Mouse (Mus musculus): ENCODE measurements around the gene Liph. TPM values are rescaled to one million over a fixed set of nuclear protein-coding genes. Genes with fewer than 3 reads are reported as not detected.

Liph gene
- total and polyA plus RNA-seq, 2 experiments from 2014 or later = 0.12 to 2.8 TPM

GRCm38 (mm10) chr16:21906902-21907301 lies 88.6 kb downstream of the Liph start:
- Histone ChIP-seq H3K27me3 (ENCODE audit: control insufficient read depth, insufficient read depth, low read length) (no peaks in the 10 kb centered on the region), H3K4me1 (ENCODE audit: control insufficient read depth, insufficient read depth) (no peaks in the 10 kb centered on the region), H3K9me3 (replicated peaks; ENCODE audit: control insufficient read depth, low read length) (no peaks in the 10 kb centered on the region), H3K4me3 (ENCODE audit: low read depth, low read length) (no peak overlapping the region), H3K4me2 (ENCODE audit: low read depth, low read length) (no peak overlapping the region), H3K36me3 (replicated peaks; ENCODE audit: control insufficient read depth, insufficient read depth, low read length) (0 out of 2 replicates have a peak, but pooled peaks cover 8% of the 10 kb centered on the region), H3K27ac (ENCODE audit: low read depth) (no peak overlapping the region), H3K9ac (replicated peaks; ENCODE audit: low read depth, low read length) (no peak overlapping the region)
- 86% methylated on average over 6 of the region's 6 CpGs for WGBS
- DNase-seq (ENCODE audit: low spot score) (no peak), ATAC-seq (ENCODE audit: insufficient read depth, low read depth) (no peak)
- TF ChIP-seq CTCF (IDR thresholded peaks at IDR 0.05; ENCODE audit: low read depth) = no peak
- TF ChIP-seq EP300 (IDR thresholded peaks at IDR 0.05; ENCODE audit: low read depth) = no peak

GRCm38 (mm10) chr16:21905996-21906395 lies 89.5 kb downstream of the Liph start:
- ATAC-seq (ENCODE audit: insufficient read depth, low read depth) = no peak
- Histone ChIP-seq H3K4me3 (ENCODE audit: low read depth, low read length) (no peak overlapping the region), H3K4me2 (ENCODE audit: low read depth, low read length) (no peak overlapping the region), H3K9me3 (replicated peaks; ENCODE audit: control insufficient read depth, low read length) (no peaks in the 10 kb centered on the region), H3K27ac (ENCODE audit: low read depth) (no peak overlapping the region), H3K27me3 (ENCODE audit: control insufficient read depth, insufficient read depth, low read length) (no peaks in the 10 kb centered on the region), H3K36me3 (replicated peaks; ENCODE audit: control insufficient read depth, insufficient read depth, low read length) (0 out of 2 replicates have a peak, but pooled peaks cover 8% of the 10 kb centered on the region), H3K4me1 (ENCODE audit: control insufficient read depth, insufficient read depth) (no peaks in the 10 kb centered on the region), H3K9ac (replicated peaks; ENCODE audit: low read depth, low read length) (no peak overlapping the region)
- 85% methylated on average over 7 of the region's 7 CpGs for WGBS
- TF ChIP-seq CTCF (IDR thresholded peaks at IDR 0.05; ENCODE audit: low read depth) (no peak), EP300 (IDR thresholded peaks at IDR 0.05; ENCODE audit: low read depth) (no peak)
- DNase-seq (ENCODE audit: low spot score) = no peak

GRCm38 (mm10) chr16:21904636-21905035 lies 90.8 kb downstream of the Liph start:
- 0 out of 2 replicates have a peak, but pooled peaks cover 8% of the 10 kb centered on the region for H3K36me3 ChIP-seq (replicated peaks; ENCODE audit: control insufficient read depth, insufficient read depth, low read length)
- TF ChIP-seq CTCF (IDR thresholded peaks at IDR 0.05; ENCODE audit: low read depth) = no peak
- TF ChIP-seq EP300 (IDR thresholded peaks at IDR 0.05; ENCODE audit: low read depth) = no peak
- no peaks in the 10 kb centered on the region for H3K9me3 ChIP-seq (replicated peaks; ENCODE audit: control insufficient read depth, low read length)
- no peaks in the 10 kb centered on the region for H3K4me1 ChIP-seq (ENCODE audit: control insufficient read depth, insufficient read depth)
- H3K27me3 ChIP-seq (ENCODE audit: control insufficient read depth, insufficient read depth, low read length) = no peaks in the 10 kb centered on the region
- ATAC-seq (ENCODE audit: insufficient read depth, low read depth) (no peak), DNase-seq (ENCODE audit: low spot score) (no peak)
- no peak overlapping the region for H3K9ac ChIP-seq (replicated peaks; ENCODE audit: low read depth, low read length)
- WGBS = 76% methylated on average over 10 of the region's 10 CpGs
- no peak overlapping the region for H3K27ac ChIP-seq (ENCODE audit: low read depth)
- no peak overlapping the region for H3K4me2 ChIP-seq (ENCODE audit: low read depth, low read length)
- H3K4me3 ChIP-seq (ENCODE audit: low read depth, low read length) = no peak overlapping the region

Other genes starting within 250 kb of the Liph start
- gene Ehhadh, start 207.9 kb downstream of the Liph start, total RNA-seq (2014; rRNA removed; ENCODE audit: low replicate concordance) = 3.8 and 6.5 TPM in 2 replicates
- gene Ehhadh, start 207.9 kb downstream of the Liph start, polyA plus RNA-seq (2015; fragmentation: Nextera tagmentation; extraction: Ambion mirVana) = 3.5 and 4.3 TPM in 2 replicates
- 1.0 and 1.4 TPM in 2 replicates for gene Map3k13, start 201.3 kb downstream of the Liph start, total RNA-seq (2014; rRNA removed; ENCODE audit: low replicate concordance)
- 0.33 and 0.36 TPM in 2 replicates for gene Map3k13, start 201.3 kb downstream of the Liph start, polyA plus RNA-seq (2015; fragmentation: Nextera tagmentation; extraction: Ambion mirVana)
- gene Tmem41a, start 48.1 kb downstream of the Liph start, total RNA-seq (2014; rRNA removed; ENCODE audit: low replicate concordance) = 22.4 and 57.2 TPM in 2 replicates
- 43.6 and 45.7 TPM in 2 replicates for gene Tmem41a, start 48.1 kb downstream of the Liph start, polyA plus RNA-seq (2015; fragmentation: Nextera tagmentation; extraction: Ambion mirVana)
- 6.2 and 14.8 TPM in 2 replicates for gene Senp2, start 13.8 kb upstream of the Liph start, total RNA-seq (2014; rRNA removed; ENCODE audit: low replicate concordance)
- gene Senp2, start 13.8 kb upstream of the Liph start, polyA plus RNA-seq (2015; fragmentation: Nextera tagmentation; extraction: Ambion mirVana) = 10.5 and 14.8 TPM in 2 replicates
- gene Igf2bp2, start 167.6 kb upstream of the Liph start, total RNA-seq (2014; rRNA removed; ENCODE audit: low replicate concordance) = 26.3 and 48.1 TPM in 2 replicates
- gene Igf2bp2, start 167.6 kb upstream of the Liph start, polyA plus RNA-seq (2015; fragmentation: Nextera tagmentation; extraction: Ambion mirVana) = 12.9 and 14.1 TPM in 2 replicates